Mouse (Mus musculus) left cerebral cortex, adult 8-10 months (tissue): ENCODE measurements around the gene Cep41. TPM values are rescaled to one million over a fixed set of nuclear protein-coding genes. Genes with fewer than 3 reads are reported as not detected.
A peak's percentile ranks its signal among the peaks of the same experiment; 100 is the strongest.

Source experiments
- DNase-seq, 2 experiments: peaks; one replicate each; pipeline ENCODE4 v3.0.0; 2022; ENCODE audit warnings: low spot score in 2 of 2
- total RNA-seq, 4 experiments: library from RNA; stranded (reverse); gene quantifications; 2 replicates each; pipeline ENCODE4 v1.2.4; 2022

Gene Cep41
- total RNA-seq, 4 experiments from 2014 or later, result 4.9 to 6.6 (median 6.1) TPM

GRCm38 (mm10) chr6:30629989-30630388 lies 63.6 kb downstream of the Cep41 start:
- no peak for DNase-seq

GRCm38 (mm10) chr6:30628152-30628551 lies 65.4 kb downstream of the Cep41 start:
- peak in 1 of 2 experiments; percentile 48 for DNase-seq

GRCm38 (mm10) chr6:30624763-30625162 lies 68.8 kb downstream of the Cep41 start:
- DNase-seq, result no peak

GRCm38 (mm10) chr6:30621986-30622389 lies 71.6 kb downstream of the Cep41 start:
- DNase-seq, result no peak

- no peak for DNase-seq
Measured at GRCm38 (mm10) chr6:30620994-30621393, 72.6 kb downstream of the Cep41 start.

GRCm38 (mm10) chr6:30620591-30620990 lies 73.0 kb downstream of the Cep41 start:
- DNase-seq, result no peak

- no peak for DNase-seq
Measured at GRCm38 (mm10) chr6:30619606-30620005, 73.9 kb downstream of the Cep41 start.

GRCm38 (mm10) chr6:30618735-30619134 lies 74.8 kb downstream of the Cep41 start:
- no peak for DNase-seq

- peak; percentile 40 to 59 for DNase-seq
Measured at GRCm38 (mm10) chr6:30617959-30618590, 75.5 kb downstream of the Cep41 start.

GRCm38 (mm10) chr6:30617020-30617958 lies 76.3 kb downstream of the Cep41 start:
- DNase-seq, result no peak

- no peak for DNase-seq
Measured at GRCm38 (mm10) chr6:30616491-30616941, 77.0 kb downstream of the Cep41 start.

GRCm38 (mm10) chr6:30615741-30616140 lies 77.8 kb downstream of the Cep41 start:
- DNase-seq, result no peak

- no peak for DNase-seq
Measured at GRCm38 (mm10) chr6:30614251-30614650, 79.3 kb downstream of the Cep41 start.

- no peak for DNase-seq
Measured at GRCm38 (mm10) chr6:30611212-30611611, 82.3 kb downstream of the Cep41 start.

- DNase-seq, result no peak
Measured at GRCm38 (mm10) chr6:30610710-30611109, 82.8 kb downstream of the Cep41 start, which contains the start of gene Cpa5. Cpa5 (plus strand) TSS chr6:30611010.

- DNase-seq, result no peak
Measured at GRCm38 (mm10) chr6:30605672-30606071, 87.9 kb downstream of the Cep41 start.

- DNase-seq, result no peak
Measured at GRCm38 (mm10) chr6:30605111-30605510, 88.4 kb downstream of the Cep41 start.

GRCm38 (mm10) chr6:30604342-30604867 lies 89.1 kb downstream of the Cep41 start:
- DNase-seq, result no peak
